Mouse (Mus musculus): Measurements from ENCODE around the gene Erg.
A peak's percentile ranks its signal among the peaks of the same experiment; 100 is the strongest.

The Erg gene

DNA sequence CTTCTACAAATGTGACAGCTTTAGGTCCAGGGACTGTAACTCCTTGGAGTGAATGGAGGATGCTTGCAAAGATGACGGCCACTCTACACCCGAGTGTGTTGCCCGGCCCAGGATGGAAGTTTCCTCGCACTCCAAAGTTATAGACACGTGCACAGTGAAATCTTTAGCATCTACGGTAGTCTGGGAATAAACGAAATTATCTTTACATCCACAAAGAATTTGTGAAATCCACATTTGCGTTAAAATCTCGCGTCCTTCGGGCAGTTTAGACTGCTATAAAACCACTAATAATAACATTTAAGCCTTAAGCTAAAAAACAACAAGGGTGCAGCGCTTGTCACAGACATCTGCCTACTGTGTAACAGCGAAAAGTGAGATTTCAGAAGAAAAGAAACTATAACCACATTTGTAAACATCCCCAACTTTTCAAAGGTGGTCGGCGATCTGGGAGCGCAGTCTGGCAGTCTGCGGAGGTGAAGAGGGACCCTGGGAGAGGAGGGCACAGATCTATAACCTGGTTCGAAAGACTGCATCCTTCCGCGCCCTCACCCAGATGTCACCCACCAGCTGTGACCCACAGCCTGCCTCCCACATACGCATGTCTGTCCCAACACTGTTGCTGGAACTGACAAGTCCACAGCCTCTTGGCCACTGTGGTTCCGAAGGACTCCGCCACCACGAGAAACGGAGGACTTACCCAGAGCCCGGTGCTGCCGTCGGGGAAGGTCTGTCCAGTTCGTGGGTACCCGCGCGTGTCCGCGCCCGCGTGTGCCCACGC is 1.5 kb downstream of the Erg start:
- no peak for DNase-seq

DNA sequence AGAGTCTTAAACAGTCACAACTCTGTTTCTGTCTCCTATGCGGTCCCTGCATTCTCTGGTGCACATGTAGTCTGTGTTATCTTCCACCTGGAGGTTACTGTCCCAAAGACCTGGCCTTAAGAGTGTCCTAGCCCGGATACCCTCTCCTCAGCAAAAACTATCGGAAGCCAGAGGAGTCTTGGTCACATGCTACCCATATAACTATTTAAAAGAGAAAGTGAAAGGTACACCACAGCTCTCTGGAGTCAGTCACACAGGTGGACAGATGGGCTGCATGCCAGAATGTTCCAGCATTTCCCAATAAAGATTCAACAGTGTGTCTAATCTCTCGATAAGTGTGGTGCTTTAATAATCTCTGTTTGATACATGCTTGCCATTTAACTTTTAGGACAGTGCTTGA is 7.1 kb downstream of the Erg start:
- DNase-seq, result no peak

GRCm38 (mm10) chr16:95573163-95573562 is 13.2 kb downstream of the Erg start:
- peak; percentile 54 for DNase-seq

DNA sequence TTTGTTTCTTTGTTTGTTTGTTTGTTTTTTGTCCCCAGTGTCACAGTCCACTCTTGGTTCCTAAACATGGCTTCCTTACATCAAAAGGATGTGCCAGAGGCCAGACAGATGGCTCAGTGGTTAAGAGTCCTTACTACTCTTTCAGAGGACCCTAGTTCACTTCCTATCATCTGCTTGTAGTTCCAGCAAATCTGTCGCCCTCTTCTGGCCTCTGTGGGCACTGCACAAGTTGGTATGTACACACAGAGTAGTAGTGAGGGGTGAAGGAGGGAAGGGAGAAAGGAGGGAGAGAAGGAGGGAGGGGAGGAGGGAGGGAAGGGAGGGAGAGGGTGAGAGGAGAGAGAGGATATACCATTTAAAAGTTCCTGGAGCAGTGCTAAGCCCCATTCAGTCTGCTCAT is 15.8 kb downstream of the Erg start:
- no peak for DNase-seq

DNA sequence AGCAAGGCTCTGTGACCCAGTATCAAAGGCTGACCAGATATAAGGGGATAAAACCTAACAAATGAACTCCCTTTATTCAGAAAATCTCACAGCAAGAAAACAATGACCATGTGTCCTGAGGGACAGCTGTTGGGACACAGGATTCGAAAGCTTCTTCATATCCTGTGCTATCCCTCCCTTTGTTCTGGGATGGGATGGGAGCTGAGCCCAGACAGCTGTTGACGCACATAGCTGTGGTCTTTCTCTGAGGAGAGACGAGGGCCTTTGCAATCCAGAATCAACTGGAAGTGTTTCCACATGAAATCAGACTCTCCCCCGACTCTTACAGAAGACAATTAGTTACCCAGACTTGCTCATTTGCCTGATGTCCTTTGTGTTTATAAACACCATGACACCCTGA is 29.6 kb downstream of the Erg start:
- no peak for DNase-seq

- DNase-seq, result no peak
These were observed 33.3 kb downstream of the Erg start for GRCm38 (mm10) chr16:95553136-95553535.

- no peak for DNase-seq
These were observed 33.9 kb downstream of the Erg start for GRCm38 (mm10) chr16:95552495-95552894.

DNA sequence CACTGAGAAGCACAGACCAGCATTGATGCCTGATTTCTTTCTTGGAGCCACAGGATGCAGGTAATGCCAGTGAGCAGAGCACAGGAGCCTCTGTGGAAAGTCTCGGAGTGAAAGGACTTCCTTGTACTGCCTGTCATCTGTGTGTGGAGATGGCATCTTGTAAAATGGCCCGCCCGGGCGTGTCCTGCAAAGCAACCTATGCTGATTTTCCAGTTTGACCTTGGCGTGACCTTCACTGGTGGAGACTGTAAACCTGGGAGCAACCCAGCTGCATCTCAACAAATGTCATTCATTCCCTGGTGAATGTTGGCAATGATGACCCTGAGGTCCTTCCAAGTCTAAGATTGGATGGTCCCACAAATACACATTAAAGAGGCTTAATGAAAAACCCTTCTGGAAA is 35.9 kb downstream of the Erg start:
- DNase-seq, result no peak

- no peak for DNase-seq
These were observed 41.6 kb downstream of the Erg start for GRCm38 (mm10) chr16:95544753-95545152.

- peak; percentile 18 for DNase-seq
These were observed 42.9 kb downstream of the Erg start for GRCm38 (mm10) chr16:95543471-95543870.

GRCm38 (mm10) chr16:95535151-95535550 is 51.2 kb downstream of the Erg start:
- DNase-seq, result no peak

GRCm38 (mm10) chr16:95532387-95533077 is 53.9 kb downstream of the Erg start:
- DNase-seq, result no peak

- DNase-seq, result no peak
These were observed 58.8 kb downstream of the Erg start for GRCm38 (mm10) chr16:95527561-95527960.

DNA sequence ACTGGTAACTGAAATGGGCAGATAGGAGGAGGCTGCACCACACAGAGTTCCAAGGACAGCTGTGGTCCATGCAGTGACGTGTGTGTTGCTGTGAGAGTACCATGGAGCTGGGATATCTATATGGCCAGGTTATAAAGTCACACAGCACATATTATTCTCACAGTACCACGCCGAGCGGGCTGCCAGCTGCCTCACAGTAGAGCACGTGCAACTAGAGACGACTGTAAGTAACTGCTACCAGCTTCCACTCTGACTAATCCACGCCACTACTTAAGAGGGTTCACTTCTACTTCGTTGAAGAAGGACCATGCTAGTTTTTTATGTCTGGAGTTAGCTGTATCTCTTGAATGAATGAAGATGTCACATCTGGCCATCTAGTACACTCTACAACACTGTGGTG is 66.9 kb downstream of the Erg start:
- DNase-seq, result no peak

- no peak for DNase-seq
These were observed 80.3 kb downstream of the Erg start for GRCm38 (mm10) chr16:95506051-95506450.

DNA sequence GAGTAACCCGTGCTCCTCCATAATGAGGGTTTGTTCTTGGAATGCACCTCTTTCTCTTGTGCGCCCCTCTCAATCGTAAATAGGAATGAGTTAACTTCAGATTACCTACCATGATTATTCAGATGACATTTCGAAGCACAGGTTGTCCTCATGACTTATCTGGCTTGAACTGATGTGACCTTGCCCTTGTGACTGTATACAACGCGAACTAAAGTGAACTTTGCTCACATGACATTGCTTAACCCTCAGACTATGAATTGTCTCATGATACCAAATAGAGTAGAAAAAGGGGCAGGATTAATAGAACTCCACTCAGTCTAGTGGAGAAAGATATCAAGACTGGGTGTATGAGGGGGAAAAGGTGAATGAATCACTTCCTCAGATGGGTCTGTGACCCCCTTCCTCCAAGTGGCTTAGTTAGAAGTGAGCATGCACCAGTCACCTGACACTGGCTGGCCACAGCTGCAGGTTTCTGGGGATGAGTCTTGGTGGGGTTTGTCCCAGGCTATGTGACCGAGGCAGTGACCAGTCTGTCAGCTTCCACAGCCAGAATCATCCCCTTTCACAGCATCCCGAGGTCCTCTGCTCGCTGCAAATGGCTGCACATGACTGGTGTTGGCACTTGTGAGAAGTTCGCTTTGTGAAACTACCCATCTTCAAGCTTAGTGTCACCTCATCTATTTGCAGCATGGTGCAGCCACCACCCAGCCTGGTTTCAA is 89.7 kb downstream of the Erg start:
- DNase-seq, result no peak

DNA sequence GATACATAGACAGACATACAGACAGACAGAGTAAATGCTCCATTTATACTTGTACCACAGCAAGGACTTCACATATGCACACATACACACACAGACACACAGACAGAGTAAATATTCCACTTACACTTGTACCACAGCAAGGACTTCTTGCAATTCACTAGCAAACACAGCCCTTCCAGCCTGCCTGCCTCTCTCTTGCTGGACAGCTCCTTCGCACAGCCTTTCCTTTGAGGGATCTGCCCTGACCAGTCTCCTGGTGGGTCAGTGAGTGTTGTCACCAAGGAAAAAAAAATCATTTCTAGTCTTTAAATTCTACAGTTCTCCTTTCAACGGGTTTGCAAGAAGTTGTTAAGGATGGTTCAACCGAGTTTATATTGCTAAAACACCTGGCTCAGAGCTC is 92.3 kb downstream of the Erg start:
- no peak for DNase-seq

GRCm38 (mm10) chr16:95493336-95493735 is 93.1 kb downstream of the Erg start:
- DNase-seq, result no peak

GRCm38 (mm10) chr16:95492146-95492545 is 94.2 kb downstream of the Erg start:
- no peak for DNase-seq

DNA sequence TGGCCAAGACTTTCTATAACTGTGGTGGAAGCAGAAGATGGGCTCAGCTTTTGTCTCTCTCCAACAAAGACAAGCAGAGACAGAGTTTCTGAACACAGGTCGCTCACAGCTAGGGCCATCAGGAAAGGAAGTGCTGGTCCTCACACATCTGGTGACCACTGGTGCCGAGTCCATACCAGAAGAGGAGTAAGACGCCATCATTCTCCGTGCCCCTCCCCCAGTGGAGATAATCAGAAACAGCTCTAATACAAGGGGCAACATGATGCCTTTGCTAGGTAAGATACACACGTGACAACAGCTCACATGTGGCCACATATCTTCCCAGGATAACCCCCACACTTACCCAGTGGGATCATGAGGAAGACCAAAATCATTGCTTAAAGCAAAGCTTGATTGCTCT is 96.0 kb downstream of the Erg start:
- no peak for DNase-seq

DNA sequence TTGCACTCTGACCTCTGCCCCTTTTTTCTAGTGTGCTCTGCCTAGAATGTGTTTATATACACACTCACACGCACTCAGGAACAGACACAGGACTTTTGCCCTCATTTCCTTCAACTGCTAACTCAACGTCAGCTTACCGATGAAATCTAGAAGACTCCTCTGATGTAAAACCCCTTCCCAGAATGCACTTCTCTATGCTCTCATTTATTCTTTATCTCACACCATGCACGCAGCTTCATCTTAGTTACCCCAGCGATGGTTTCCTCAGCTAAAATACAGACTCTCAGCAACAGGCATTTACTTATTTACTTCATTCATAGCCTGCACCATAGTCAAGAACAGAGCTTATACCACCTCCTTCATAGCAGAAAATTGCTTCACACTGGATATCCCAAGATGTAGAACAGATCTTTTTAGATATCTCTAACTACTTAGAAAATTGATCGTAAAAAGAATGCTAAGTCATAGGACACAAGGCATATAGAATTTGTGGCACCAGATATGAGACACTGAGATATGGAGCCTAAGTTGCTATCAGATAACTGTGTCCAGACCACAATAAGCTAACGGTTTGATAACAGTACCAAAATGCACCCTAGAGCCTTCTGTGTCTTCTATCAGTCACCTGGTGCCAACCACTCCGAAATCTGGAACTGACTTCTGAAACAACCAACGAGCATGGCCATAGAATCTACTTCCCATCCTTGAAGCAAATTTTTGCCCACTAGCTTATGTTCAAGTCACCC is 98.6 kb downstream of the Erg start:
- no peak for DNase-seq

DNA sequence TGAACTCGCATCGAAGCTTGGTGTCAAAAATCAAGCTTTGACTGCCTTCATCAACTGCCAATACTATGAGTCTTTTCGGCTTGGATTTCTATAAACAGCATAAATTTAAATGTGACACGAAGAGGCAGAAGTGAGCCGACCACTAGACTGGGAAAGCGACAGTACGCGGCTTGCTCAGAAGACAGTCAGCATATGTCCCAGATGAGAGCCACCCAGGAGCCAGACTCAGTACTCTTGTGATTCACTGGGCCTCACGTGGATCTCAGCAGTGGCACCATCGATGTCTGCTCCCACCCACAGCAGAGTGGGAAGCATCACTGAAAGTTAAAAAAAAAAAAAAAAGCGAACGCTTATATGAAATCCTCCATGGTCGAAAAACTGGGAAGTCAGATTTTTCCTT is 105.2 kb downstream of the Erg start:
- peak; percentile 15 for DNase-seq

GRCm38 (mm10) chr16:95478558-95478957 is 107.8 kb downstream of the Erg start:
- no peak for DNase-seq
